Mouse (Mus musculus): Measurements from ENCODE around the gene Treml1. TPM values are rescaled to one million over a fixed set of nuclear protein-coding genes. Genes with fewer than 3 reads are reported as not detected.

Treml1 gene
- total and polyA plus RNA-seq, 3 experiments = 0.42 to 0.48 TPM; not detected in 1

DNA sequence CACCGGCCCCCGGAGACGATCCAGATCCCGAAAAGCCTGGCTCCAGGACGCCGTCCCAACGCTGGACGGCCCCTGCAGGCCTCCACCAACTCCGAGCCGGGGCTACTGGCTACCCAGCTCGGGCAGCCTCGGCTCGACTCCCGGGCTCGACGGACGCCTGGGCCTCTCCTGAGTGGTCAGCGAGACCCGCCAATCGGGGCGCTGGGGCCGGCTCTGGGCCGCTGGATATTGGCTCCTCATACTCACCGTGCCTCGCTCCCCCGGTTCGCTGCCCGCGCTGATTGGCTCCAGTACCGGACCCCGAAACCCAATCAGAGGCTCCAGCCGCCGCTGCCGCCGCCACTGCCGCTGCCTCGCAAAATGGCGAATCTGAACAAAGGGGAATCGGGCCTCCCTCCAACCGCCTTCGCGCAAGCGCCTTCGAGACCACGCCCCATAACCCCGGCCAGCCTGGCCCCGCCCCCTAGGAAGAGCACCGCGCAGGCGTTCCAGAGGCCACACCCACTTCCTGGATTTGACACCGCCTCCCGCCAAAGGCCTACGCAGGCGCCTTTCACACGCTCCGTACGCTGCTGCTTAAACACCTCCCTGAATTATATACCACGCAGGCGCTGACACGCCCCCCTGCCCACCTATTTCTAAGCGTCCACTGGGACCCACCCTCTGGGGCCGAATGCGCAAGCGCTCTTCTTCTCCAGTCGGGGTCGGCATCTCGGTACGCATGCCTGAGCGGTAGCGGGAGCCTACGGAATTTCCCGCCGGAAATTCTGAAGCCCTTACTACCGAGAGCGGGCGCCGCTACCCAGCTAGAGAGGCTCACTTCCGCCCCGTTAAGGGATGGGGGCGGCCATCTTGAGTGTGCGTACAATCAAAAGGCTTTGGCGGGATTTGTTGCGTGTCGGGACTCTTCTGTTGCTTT, 49.9 kb downstream of the Treml1 start, which contains the start of the genes Nfya and Oard1:
Nfya (minus strand) TSS at position 527 of the 919 bp plus-strand sequence.
Oard1 (plus strand) TSS at position 635 of the 919 bp plus-strand sequence.
- peak; percentile 99 for DNase-seq

DNA sequence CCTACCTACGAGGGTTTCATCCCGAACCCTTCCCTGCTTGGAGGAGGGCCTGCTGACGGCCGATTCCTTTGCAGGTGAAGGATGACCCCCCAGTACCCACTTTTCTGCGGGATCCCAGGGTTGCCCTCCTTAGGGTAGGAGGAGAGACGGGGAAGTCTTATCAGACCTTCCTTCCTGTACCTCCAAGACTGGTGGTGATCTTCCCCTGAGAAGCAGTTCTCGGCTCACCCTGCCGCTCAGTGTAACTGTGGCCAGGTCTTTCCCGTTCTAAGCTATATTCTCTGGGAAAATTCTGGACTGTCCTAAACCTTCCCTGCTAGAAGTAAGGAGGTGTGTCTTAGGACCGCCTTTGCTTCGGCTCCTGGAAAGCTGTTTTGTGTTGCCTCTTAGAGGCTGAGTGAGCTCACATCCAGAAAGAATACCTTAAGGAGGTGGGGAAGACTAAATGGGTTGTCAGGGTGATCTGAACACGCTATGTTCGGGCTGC, 50.6 kb downstream of the Treml1 start:
- DNase-seq = no peak

DNA sequence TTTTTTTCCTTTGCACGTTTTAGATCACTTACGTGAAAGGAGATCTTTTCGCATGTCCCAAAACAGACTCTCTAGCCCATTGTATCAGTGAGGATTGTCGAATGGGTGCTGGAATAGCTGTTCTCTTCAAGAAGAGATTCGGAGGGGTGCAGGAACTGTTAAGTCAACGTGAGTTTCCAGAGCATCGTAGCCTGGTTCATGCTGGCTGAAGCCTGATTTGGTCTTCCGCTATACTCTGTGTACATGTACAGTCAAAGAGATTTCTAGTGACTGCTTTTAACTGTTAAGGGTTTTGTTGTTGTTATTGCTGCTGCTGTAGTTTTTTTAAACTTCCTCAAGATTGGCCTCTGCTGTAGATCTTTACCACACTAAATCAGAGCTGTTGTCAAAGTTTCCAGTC, 51.5 kb downstream of the Treml1 start:
- DNase-seq = no peak

DNA sequence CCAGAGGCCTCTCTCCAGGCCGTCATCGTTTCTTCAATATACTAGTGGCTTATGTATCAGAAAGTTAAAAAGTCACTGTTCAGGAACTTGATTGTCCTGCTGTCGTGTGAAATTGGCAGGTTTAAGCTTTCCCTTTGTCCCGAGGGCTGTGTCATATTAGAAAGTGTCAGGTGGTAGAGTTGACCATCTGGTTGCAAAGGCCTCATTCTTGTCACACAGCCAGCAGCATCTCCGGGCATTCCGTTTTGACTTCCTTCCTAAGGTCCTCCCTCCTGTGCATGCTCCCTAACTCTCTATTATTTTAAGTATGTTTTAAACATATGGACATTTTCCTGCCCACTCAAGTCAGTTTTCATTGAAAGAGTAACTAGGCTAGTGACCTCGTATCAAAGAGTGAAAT, 56.3 kb downstream of the Treml1 start:
- DNase-seq = no peak

Other genes with a start within 250 kb of the Treml1 start
- not detected for gene 9830107B12Rik, start 213.6 kb upstream of the Treml1 start, total RNA-seq (2021)
- not detected in 2 replicates for gene 9830107B12Rik, start 213.6 kb upstream of the Treml1 start, polyA plus RNA-seq (2012; rRNA removed)
- gene A530064D06Rik, start 192.6 kb upstream of the Treml1 start, total RNA-seq (2021) = not detected
- gene A530064D06Rik, start 192.6 kb upstream of the Treml1 start, polyA plus RNA-seq (2012; rRNA removed) = 0.08 and 0.68 TPM in 2 replicates
- gene Trem1, start 127.1 kb upstream of the Treml1 start, total RNA-seq (2021) = under 1 TPM; 0.17 to 0.24 TPM
- not detected in 2 replicates for gene Trem1, start 127.1 kb upstream of the Treml1 start, polyA plus RNA-seq (2012; rRNA removed)
- gene Trem3, start 112.1 kb upstream of the Treml1 start, total RNA-seq (2021) = under 1 TPM in 1 of 2 experiments, not detected in 1; 0.48 TPM
- gene Trem3, start 112.1 kb upstream of the Treml1 start, polyA plus RNA-seq (2012; rRNA removed) = not detected in 2 replicates
- gene Treml4, start 95.6 kb upstream of the Treml1 start, total RNA-seq (2021) = 1 to 10 TPM in 1 of 2 experiments, under 1 TPM in 1; 0.23 to 1.2 TPM
- 1.0 and 1.3 TPM in 2 replicates for gene Treml4, start 95.6 kb upstream of the Treml1 start, polyA plus RNA-seq (2012; rRNA removed)
- under 1 TPM; 0.20 to 0.38 TPM for gene Treml2, start 60.4 kb upstream of the Treml1 start, total RNA-seq (2021)
- gene Treml2, start 60.4 kb upstream of the Treml1 start, polyA plus RNA-seq (2012; rRNA removed) = 0.26 and 0.42 TPM in 2 replicates
- under 1 TPM; 0.14 to 0.43 TPM for gene B430306N03Rik, start 43.8 kb upstream of the Treml1 start, total RNA-seq (2021)
- 0.10 and 0.19 TPM in 2 replicates for gene B430306N03Rik, start 43.8 kb upstream of the Treml1 start, polyA plus RNA-seq (2012; rRNA removed)
- gene Trem2, start 13.5 kb upstream of the Treml1 start, total RNA-seq (2021) = 1 to 10 TPM; 3.4 to 5.3 TPM
- 9.4 and 12.2 TPM in 2 replicates for gene Trem2, start 13.5 kb upstream of the Treml1 start, polyA plus RNA-seq (2012; rRNA removed)
- gene Nfya, start 50.0 kb downstream of the Treml1 start, total RNA-seq (2021) = 10 to 100 TPM; 26.4 to 41.3 TPM
- 45.1 and 55.8 TPM in 2 replicates for gene Nfya, start 50.0 kb downstream of the Treml1 start, polyA plus RNA-seq (2012; rRNA removed)
- 10 to 100 TPM; 14.6 to 19.6 TPM for gene Oard1, start 50.1 kb downstream of the Treml1 start, total RNA-seq (2021)
- 2.5 TPM in 2 replicates for gene Oard1, start 50.1 kb downstream of the Treml1 start, polyA plus RNA-seq (2012; rRNA removed)
- 1 to 10 TPM; 1.7 to 2.0 TPM for gene Apobec2, start 73.0 kb downstream of the Treml1 start, total RNA-seq (2021)
- 0.28 and 0.58 TPM in 2 replicates for gene Apobec2, start 73.0 kb downstream of the Treml1 start, polyA plus RNA-seq (2012; rRNA removed)
- gene Tspo2, start 91.6 kb downstream of the Treml1 start, total RNA-seq (2021) = not detected
- gene Tspo2, start 91.6 kb downstream of the Treml1 start, polyA plus RNA-seq (2012; rRNA removed) = not detected in 2 replicates
- not detected for gene Unc5cl, start 95.0 kb downstream of the Treml1 start, total RNA-seq (2021)
- gene Unc5cl, start 95.0 kb downstream of the Treml1 start, polyA plus RNA-seq (2012; rRNA removed) = not detected in 2 replicates